Mouse (Mus musculus) heart, embryonic 16.5 days (tissue): ENCODE results near the gene Itpkb. TPM values are rescaled to one million over a fixed set of nuclear protein-coding genes. Genes with fewer than 3 reads are reported as not detected.

Experiments
- ATAC-seq: fragments of 200-750 bp; cut with Nextera tagmentation; replicated peaks from 2 replicates; pipeline ENCODE4 v1.8.0; 2017; ENCODE audit warnings: moderate number of reproducible peaks; ENCODE audit not compliant: insufficient read depth, low FRiP score; ENCODE audit errors: extremely low read depth
- H3K27ac ChIP-seq: fragments of 300-500 bp; sonication (generic); 2 replicates; pipeline ENCODE4 v1.5.1; 2014; ENCODE audit warnings: mild to moderate bottlenecking, low read length, control low read depth, moderate library complexity
- H3K27me3 ChIP-seq: fragments of 300-500 bp; sonication (generic); 2 replicates; pipeline ENCODE4 v1.6.1; 2014; ENCODE audit warnings: low read length, mixed read lengths; ENCODE audit not compliant: control insufficient read depth, insufficient read depth
- H3K36me3 ChIP-seq: fragments of 300-500 bp; sonication (generic); 2 replicates; pipeline ENCODE4 v1.6.1; 2014; ENCODE audit not compliant: control insufficient read depth, insufficient read depth
- H3K4me1 ChIP-seq: fragments of 300-500 bp; sonication (generic); 2 replicates; pipeline ENCODE4 v1.6.1; 2014; ENCODE audit warnings: low read length, mixed read lengths; ENCODE audit not compliant: control insufficient read depth, insufficient read depth
- H3K4me2 ChIP-seq: fragments of 300-500 bp; sonication (generic); 2 replicates; pipeline ENCODE4 v1.6.1; 2014; ENCODE audit warnings: low read depth, mild to moderate bottlenecking, control low read depth, low read length
- H3K4me3 ChIP-seq: fragments of 300-500 bp; sonication (generic); 2 replicates; pipeline ENCODE4 v1.5.1; 2014; ENCODE audit warnings: mild to moderate bottlenecking, control low read depth, low read length
- H3K9ac ChIP-seq: fragments of 300-500 bp; sonication (generic); 2 replicates; pipeline ENCODE4 v1.6.1; 2014; ENCODE audit warnings: low read length, control low read depth
- H3K9me3 ChIP-seq: fragments of 300-500 bp; sonication (generic); replicated peaks from 2 replicates; pipeline ENCODE4 v1.6.1; 2016; ENCODE audit warnings: low read length; ENCODE audit not compliant: control insufficient read depth
- whole genome bisulfite sequencing: fragments of 180-500 bp; shearing (Covaris S2); extraction: QIAGEN DNeasy Blood & Tissue Kit; methylation state at CpG from one replicate; pipeline ENCODE4 v1.1.7; 2014; 5-methylcytosine and 5-hydroxymethylcytosine counted together
- polyA plus RNA-seq: library from polyadenylated mRNA; unstranded; fragments of >200 nt; fragmentation: Nextera tagmentation; extraction: Ambion mirVana; gene quantifications from 2 replicates; pipeline ENCODE4 v1.2.1, GENCODE M21; 2015

The Itpkb gene
- polyA plus RNA-seq, 1 experiment from 2014 or later: 7.3 TPM

DNA sequence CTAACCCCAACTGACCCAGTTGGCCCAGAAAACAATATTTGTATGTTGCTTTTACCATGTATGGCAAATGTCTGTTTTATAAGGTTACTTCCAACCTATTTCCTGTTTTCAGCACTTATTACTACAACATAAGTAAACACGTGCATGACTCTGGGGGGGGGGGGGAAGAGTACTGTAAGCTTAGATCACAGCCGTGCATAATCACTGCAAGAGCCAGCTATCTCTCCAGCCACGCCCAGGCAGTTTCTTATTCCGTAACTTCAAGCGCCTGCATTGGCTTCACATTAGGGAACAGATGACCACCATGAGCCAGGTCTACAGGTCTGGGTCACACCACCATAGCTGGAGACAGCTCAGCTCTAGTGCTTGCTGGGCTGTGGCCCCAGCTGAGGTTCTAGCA lies 99.5 kb downstream of the Itpkb start:
- Histone ChIP-seq H3K27ac (no peak overlapping the region), H3K4me2 (no peak overlapping the region), H3K9me3 (no peaks in the 10 kb centered on the region), H3K4me3 (no peak overlapping the region), H3K27me3 (peaks cover 10% of the 10 kb centered on the region), H3K4me1 (peaks cover 15% of the 10 kb centered on the region), H3K9ac (no peak overlapping the region), H3K36me3 (no peaks in the 10 kb centered on the region)
- WGBS: 49% methylated on average over 5 of the region's 5 CpGs
- no peak for ATAC-seq

DNA sequence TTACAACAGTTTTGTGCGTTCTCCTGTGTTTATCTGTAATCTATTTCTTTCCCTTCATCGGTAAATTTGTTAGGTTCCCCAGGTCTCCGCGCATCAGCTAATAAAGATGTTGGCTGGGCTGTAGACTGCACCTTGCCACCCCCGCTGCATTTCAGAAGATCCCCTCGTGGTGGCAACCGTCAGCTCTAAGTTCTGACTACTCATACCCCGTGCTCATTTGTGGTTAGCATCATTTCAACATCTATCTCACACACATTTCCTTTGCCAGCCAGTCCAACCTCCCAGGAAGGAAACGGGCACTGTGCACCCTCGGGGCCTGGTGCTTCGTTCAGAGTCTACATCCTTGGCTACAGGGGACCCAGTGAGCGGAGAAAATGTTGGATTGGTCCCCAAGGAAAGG lies 101.5 kb downstream of the Itpkb start:
- no peak overlapping the region for H3K9ac ChIP-seq
- peaks cover 20% of the 10 kb centered on the region for H3K27me3 ChIP-seq
- H3K36me3 ChIP-seq: no peaks in the 10 kb centered on the region
- ATAC-seq: no peak
- no peak overlapping the region for H3K27ac ChIP-seq
- H3K4me3 ChIP-seq: no peak overlapping the region
- H3K4me2 ChIP-seq: no peak overlapping the region
- 53% methylated on average over 12 of the region's 12 CpGs for WGBS
- H3K9me3 ChIP-seq: no peaks in the 10 kb centered on the region
- peaks cover 15% of the 10 kb centered on the region for H3K4me1 ChIP-seq

DNA sequence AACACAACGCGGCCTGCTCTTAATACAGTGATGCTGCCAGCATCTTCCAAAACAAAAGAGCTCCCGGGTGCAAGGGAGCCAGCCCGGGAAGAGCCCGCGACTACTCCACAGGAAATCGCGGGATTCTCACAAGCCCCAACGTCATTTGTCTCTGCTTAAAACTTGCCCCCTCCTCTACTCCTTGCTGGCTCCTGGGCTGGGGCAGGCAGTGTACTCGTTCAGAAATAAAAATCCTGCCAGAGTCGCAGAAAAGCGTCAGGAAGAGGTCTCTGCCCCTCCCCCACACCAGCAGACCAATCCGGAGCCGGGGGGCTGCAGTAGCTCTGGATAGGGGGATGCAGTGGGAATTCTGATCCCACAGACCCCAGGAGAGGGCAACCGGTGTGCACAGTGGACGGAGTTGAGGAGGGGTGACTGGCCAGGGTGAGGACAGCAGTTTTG lies 102.8 kb downstream of the Itpkb start:
- Histone ChIP-seq H3K9ac (0 out of 2 replicates have a peak overlapping the region, but pooled peaks have one; percentile 3), H3K9me3 (no peaks in the 10 kb centered on the region), H3K4me2 (peak overlapping the region; percentile 40), H3K36me3 (no peaks in the 10 kb centered on the region), H3K4me1 (peaks cover 11% of the 10 kb centered on the region), H3K4me3 (no peak overlapping the region), H3K27ac (no peak overlapping the region), H3K27me3 (peaks cover 20% of the 10 kb centered on the region)
- no peak; the same call in 1 of the 2 replicates for ATAC-seq
- WGBS: 4% methylated on average over 16 of the region's 16 CpGs

DNA sequence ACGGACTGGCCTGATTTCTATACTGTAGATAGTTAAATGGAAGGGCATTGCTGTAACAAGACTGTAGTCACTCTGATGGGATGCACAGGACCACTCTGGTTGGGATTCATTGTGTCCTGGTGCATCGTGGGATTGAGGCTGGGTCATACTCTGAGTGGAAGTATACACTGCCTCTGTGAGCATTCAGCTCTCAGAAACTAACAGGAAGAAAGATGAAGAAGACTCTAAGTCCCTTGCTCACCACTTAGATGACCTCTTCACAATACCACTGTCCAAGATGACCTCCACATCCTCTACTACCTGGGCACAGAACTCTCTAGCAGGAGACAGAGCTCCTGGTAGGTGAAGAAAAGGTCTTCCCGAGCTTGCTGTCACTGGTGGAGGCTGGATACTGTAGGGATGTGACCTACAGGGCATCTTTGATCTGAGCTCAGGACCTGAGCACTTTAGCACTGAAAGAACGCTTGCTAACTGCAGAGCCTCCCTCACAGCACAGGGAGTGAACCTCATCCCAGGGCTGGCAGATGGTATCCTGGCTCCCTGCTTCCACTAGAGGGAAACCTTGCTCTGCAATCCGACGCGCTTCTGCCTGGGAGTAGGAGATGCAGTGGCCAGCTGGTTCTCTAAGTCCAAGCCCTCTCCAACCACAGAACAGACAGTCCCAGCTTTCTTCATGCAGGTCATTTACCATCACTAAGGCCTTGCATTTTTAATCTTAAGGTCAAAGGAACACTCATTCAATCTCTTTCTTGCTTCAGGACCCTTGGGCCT lies 103.7 kb downstream of the Itpkb start:
- ATAC-seq: peak; percentile 68; the same call in 1 of the 2 replicates
- Histone ChIP-seq H3K27me3 (peaks cover 20% of the 10 kb centered on the region), H3K4me3 (no peak overlapping the region), H3K9ac (no peak overlapping the region), H3K4me2 (no peak overlapping the region), H3K9me3 (no peaks in the 10 kb centered on the region), H3K36me3 (no peaks in the 10 kb centered on the region), H3K27ac (no peak overlapping the region), H3K4me1 (0 out of 2 replicates have a peak, but pooled peaks cover 4% of the 10 kb centered on the region)
- WGBS: 18% methylated on average over 7 of the region's 7 CpGs

DNA sequence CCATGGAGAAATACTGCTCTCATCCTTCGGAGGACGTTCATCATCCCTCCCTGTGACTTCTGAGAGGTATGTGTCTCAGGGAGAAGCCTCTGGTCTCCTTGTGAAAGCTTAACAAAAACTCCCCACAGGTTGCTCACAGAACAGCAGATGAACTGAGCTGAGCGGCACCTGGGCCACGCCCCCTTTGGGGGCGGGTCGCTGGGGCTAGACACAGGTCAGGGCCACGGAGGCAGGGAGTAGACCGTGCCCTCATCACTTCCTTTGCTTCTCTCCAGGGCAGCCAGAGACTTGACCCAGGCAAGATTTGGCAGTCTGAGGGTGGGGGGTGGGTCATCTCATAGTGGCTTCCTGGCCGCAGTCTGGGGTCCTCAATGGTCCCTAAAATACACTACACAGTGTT lies 104.6 kb downstream of the Itpkb start:
- peaks cover 20% of the 10 kb centered on the region for H3K27me3 ChIP-seq
- 11% methylated on average over 9 of the region's 9 CpGs for WGBS
- H3K9ac ChIP-seq: no peak overlapping the region
- H3K4me3 ChIP-seq: no peak overlapping the region
- no peak overlapping the region for H3K4me2 ChIP-seq
- H3K27ac ChIP-seq: no peak overlapping the region
- no peak for ATAC-seq
- H3K36me3 ChIP-seq: no peaks in the 10 kb centered on the region
- 0 out of 2 replicates have a peak, but pooled peaks cover 4% of the 10 kb centered on the region for H3K4me1 ChIP-seq
- no peaks in the 10 kb centered on the region for H3K9me3 ChIP-seq

DNA sequence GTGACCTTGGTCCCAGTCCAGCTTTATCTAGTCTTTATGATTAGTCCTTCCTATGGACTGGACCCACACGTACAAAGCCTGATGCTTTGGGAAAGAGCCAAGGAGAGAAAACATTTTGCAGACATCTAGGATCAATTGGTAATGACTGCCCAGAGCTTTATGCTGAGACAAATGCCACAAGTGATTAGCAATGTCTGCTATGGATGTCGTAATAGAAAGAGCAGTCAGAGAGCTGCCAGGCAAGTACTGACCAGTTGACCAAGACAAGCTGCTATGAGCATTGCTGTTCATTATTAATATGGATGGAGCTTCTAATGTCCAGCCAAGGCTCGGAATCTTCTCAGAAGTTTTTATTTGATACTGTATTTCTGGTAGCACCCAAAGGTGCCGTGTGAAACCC lies 109.2 kb downstream of the Itpkb start:
- H3K27ac ChIP-seq: no peak overlapping the region
- no peaks in the 10 kb centered on the region for H3K4me1 ChIP-seq
- ATAC-seq: no peak
- no peak overlapping the region for H3K9ac ChIP-seq
- peaks cover 30% of the 10 kb centered on the region for H3K27me3 ChIP-seq
- no peak overlapping the region for H3K4me2 ChIP-seq
- no peaks in the 10 kb centered on the region for H3K9me3 ChIP-seq
- 64% methylated on average over 4 of the region's 4 CpGs for WGBS
- H3K4me3 ChIP-seq: no peak overlapping the region
- H3K36me3 ChIP-seq: no peaks in the 10 kb centered on the region

DNA sequence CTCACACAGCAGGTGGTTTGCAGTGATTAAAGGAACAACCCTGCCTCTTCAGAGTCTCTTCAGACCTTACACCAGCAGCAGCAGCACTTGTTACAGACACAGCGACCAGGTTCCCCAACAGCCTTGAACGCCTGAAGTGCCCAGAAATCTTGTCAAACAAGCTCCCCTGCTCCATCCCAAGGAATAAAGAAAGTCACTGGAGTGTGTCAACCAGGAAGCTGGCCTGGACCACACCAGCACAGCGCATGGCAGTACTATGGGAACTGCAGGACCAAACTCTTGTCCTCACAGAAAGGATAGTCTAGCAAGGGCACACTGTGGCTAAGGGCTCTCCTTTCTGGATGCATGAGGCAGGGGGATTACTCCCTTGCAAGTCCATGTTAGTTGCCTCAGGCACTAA lies 114.1 kb downstream of the Itpkb start:
- peaks cover 23% of the 10 kb centered on the region for H3K27me3 ChIP-seq
- H3K4me1 ChIP-seq: no peaks in the 10 kb centered on the region
- no peak for ATAC-seq
- H3K4me2 ChIP-seq: no peak overlapping the region
- H3K4me3 ChIP-seq: no peak overlapping the region
- no peak overlapping the region for H3K9ac ChIP-seq
- no peak overlapping the region for H3K27ac ChIP-seq
- no peaks in the 10 kb centered on the region for H3K36me3 ChIP-seq
- H3K9me3 ChIP-seq: no peaks in the 10 kb centered on the region
- 58% methylated on average over 3 of the region's 3 CpGs for WGBS

DNA sequence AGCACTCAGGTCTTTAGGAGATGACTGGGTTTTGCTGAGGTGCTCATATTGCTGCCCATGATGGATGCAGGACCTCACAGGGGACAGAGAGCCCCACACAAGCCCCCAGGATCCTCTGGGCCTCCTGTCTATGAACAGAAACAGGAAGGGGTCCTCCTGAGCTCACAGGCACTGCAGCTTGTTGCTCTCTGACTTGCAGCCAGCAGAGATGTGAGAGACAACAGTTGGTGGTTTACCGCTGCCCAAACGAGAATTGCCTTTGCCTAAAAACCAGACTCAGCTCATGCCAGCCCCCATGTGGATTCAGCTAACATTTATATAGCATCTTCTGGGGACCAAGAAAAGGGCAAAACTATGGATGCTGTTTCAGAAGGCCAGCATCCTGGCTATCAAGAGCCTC lies 119.4 kb downstream of the Itpkb start:
- peaks cover 5% of the 10 kb centered on the region for H3K27me3 ChIP-seq
- 0 out of 2 replicates have a peak, but pooled peaks cover 5% of the 10 kb centered on the region for H3K9me3 ChIP-seq
- no peak for ATAC-seq
- WGBS: 64% methylated on average over 2 of the region's 2 CpGs
- H3K4me1 ChIP-seq: no peaks in the 10 kb centered on the region
- no peak overlapping the region for H3K4me2 ChIP-seq
- H3K9ac ChIP-seq: no peak overlapping the region
- H3K27ac ChIP-seq: no peak overlapping the region
- H3K36me3 ChIP-seq: no peaks in the 10 kb centered on the region
- no peak overlapping the region for H3K4me3 ChIP-seq

DNA sequence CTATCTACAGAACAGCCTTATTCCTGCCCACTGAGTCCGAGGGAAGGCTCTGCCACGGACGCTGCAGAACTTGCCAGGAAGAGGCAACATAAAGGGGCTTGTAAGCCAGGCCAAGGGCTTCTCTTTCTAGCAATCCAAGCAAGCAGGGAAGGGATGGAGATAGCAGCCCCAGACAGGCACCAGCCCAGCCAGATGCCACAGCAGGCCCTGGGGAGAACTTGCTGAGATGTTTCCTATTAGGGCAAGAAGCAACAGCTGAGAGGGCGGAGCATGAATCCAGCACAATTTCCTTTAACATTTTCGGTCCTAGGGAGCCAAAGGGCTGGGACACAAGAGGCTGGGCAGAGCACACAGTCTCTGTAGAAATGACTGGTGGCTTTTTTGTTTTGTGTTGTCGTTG lies 128.0 kb downstream of the Itpkb start:
- Histone ChIP-seq H3K4me2 (no peak overlapping the region), H3K27ac (no peak overlapping the region), H3K9me3 (no peaks in the 10 kb centered on the region), H3K27me3 (no peaks in the 10 kb centered on the region), H3K4me1 (peaks cover 13% of the 10 kb centered on the region), H3K9ac (no peak overlapping the region), H3K4me3 (no peak overlapping the region), H3K36me3 (no peaks in the 10 kb centered on the region)
- WGBS: 52% methylated on average over 6 of the region's 6 CpGs
- no peak for ATAC-seq
